Mouse (Mus musculus) A20 (cell line): ENCODE results near the gene Abhd12b.

ENCODE experiments used
- DNase-seq: peaks from one replicate; pipeline ENCODE4 v3.0.0-alpha.2; 2011; ENCODE audit warnings: low read depth, low spot score

Abhd12b gene

DNA sequence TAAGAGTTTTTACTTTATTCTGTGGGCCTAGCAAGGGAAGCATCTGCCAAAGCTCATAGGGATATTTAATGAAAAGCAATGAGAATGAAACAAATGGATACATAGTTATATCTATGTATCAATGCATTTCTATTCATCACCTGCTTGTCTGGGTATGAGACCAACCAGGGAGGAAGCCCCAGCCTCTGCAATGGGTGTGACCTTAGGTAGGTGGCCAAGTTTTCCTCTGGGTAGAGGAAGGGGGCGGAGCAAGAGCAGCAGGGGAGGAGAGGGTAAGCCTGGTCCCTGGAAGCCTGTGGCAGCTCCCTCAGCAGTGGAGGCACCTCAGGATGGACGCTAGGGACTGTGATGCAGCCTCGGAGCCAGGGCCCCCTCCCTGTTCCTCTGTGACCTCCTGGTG, at the start of gene Abhd12b:
TSS of gene Abhd12b (plus strand) at position 301 of the 400 bp plus-strand sequence.
- DNase-seq, result no peak

DNA sequence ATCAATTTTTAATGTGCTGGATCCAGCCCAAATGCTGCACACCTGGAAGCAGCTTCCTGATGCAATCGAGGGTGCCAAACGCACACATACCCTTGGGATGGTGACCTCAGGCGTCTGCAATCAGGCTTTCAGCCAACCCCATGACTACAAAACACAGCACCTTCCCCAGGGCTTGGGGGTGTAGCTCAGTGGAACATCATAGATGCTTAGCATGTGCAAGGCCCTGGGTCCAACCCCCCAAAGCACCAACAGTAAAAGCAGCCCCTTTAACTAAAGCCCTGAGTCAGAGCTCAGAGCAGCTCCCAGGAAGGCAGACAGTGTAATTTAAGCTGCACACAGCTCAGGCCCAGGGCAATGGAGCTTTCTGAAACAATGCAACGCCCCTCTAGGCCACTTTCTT, 49.7 kb upstream of the Abhd12b start:
- DNase-seq, result no peak

DNA sequence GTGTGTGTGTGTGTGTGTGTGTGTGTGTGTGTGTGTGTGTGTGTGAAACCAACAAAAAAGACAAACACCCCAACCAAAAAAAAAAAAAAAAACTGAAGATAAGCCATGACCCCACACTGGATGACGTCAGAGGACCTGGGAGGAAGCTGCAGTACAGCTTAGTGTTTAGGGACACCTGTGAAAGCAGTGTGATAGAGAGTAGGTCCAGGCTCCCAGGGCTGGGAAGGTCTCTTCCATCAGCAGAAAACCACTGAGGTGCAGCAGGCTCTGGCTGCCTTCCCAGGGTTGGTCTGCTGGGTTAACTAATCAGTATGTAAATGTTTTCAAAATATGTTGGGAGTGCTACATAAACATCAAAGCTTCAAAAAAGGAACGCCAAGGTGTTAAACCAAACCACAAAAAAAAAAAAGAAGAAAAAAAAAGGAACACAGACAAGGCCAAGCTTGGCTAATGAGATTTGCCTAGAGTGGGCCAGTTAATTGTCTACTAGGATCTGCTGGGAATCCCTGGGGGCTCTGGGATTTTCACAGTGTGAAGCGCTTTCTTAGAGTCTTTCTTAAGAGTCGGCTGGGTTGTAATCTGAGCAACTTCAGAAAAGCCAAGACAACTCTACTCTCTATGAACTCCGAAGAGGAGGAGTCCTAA, 49.0 kb upstream of the Abhd12b start:
- DNase-seq, result no peak

DNA sequence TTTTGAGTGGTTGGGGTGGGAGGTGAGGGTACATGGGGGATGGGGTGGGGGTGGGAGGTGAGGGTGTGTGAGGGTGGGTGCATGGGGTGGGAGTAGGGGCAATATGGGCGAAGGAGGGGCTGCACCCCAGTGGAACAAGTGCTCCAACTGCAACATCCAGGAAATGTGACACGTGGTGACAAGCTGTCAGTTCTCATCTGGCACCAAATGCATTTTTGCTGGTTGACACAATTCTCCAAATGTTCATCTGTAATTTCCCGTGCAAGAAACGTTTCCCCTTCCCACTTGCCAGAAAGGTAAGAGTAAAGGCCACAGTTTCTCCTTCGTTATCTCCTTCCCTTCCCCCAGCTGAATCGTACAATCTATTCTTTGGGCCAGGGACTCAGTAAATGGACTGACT, 48.1 kb upstream of the Abhd12b start:
- DNase-seq, result no peak

DNA sequence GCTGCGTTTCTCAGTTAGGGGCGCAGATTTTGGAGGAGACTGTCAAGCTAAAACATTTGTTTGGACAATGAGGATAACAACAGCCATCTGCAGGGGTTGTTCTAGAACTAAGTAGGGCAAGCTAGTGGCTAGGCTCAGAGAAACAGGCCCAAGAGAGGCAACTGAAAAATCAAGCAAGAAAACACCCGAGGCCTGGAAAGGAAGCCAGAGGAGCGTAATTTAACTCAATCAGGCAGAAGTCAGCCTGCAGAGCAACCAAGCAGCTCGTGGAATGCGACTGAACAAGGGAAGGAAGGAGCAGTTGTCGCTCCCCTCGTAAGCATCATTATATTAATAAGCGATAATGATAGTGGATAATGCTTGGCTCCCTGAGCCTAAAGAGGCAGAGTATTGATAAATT, 47.4 kb upstream of the Abhd12b start:
- no peak for DNase-seq

DNA sequence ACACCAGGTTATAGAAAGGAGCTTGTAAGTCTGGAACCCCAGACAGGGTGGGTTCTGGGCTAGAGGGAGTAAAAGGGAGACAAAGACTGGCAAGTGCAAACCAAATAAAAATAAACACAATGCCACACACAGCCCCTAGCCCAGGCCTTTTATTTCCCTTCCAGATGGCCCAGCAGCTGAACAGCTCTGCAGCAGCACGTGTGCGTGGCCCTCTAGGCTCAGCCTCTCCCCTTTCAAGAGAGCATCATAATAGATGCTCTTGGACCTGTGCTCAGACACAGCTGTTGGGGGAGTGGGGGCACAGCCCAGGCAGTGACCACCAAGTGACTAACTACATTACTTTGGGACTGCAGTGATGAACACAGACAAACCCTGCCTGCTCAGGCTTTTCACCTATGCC, 45.8 kb upstream of the Abhd12b start:
- peak; percentile 35 for DNase-seq

DNA sequence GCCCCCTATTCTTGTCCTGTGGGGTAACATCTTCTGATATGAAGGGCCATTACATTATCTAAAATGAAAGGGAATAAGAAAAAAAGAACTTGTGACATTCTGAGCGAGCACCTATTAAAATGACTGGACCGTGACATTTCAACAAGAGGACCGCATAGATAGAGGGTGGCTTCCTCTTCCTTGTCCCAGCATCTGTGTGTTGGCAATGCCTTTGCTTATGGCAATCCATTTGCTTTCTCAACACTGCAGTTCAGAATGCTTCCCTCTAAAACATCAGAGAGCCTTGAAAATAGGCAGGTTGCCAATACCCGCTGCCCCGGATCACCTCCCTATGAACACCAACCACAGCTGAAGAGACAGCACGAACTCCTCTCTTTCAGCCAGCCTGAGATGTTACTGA, 44.0 kb upstream of the Abhd12b start:
- no peak for DNase-seq

DNA sequence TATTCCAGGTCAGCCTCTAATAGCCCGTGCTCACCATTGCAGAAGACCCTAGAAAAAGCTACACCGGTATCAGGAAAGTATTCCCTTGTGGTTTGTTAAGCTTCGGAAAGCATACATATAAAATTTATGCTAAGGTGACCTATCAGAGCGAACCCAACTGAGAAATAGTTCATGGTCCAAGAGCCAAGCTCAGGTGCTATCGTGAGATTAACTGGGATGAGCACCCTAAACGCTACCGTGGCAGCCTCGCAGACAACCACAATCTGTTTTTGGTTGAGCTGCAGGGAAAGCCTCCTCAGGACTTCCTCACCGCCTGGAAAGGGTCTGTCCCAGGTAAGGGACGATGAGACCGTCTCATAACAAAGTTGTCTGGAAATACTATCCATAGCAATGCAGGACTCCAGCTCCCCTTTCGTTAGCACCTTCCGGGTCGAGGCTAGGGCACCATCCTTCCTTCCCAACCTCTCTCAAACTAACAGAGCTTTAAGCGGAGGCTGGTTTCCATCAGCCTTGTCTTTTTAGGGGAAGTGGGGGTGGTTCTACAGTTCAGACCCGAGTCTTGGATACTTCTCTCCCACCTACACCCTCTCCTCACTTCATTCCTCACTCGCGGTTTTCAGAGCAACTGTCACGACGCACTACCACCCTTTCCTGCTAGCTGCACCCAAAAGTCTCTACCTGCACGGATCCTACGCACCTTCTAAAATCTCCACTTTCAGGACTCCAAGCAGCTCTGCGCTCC, 43.4 kb upstream of the Abhd12b start:
- no peak for DNase-seq

DNA sequence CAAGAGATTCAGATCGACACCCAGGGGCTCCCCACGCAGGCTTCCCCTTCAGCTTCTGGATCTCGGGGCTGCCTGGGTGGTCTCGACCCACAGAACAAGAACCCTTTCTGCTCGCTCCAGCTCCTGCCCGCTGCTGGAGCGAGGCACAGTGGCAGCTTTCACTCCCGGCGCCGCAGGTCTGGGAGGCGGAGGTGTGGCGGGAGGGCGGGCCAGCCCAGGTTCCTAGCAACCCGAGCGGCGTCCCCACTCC, 42.9 kb upstream of the Abhd12b start:
- no peak for DNase-seq

DNA sequence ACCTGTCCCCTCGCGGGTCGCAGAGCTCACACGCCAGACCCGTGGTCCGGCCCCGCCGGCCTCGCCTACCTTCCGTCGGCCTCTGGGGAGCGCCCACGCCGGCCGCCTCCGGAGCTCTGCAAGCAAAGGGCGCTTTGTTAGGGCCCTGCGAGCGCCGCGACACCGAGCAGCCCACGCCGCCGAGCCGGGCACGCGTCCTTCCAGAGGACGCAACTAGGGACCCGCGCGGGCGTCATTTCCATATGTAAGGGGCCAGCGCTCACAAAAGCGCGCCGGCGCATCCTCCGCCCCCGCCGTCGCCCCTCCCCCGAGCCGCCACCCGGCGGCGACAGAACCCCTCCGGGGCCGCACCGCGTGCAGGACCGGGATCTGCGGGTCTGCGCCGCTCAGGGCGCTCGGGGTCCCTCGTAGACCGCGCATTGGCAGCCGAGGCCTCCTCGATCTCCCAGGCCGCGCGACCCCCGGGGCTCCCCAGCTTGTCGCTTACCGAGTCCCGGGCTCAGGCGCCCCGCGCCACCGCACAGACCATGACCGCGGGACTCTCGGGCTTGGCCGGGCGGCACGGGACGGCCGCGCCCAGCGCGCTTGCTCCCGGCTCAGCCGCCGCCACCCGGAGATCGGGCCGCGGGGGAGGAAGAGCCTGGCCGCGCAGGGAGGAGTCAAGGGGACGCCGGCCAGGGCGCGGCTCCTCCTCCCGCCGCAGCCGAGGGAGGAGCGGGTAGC, 42.4 kb upstream of the Abhd12b start:
- peak; percentile 87 for DNase-seq

DNA sequence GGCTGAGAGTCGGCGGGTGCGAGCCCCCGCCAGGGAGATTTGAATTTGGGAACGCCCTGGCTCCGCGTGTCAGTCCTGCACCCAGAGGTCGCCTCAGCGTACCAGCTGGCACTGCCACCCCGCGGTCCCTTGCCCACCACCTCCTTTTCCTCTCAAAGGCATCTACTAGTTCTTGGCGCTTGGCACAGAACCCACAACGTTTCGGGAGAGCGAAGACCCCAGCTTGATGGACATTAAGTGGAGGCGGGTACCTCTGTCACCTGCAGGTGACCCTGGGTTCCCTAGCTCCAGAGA, 41.9 kb upstream of the Abhd12b start:
- DNase-seq, result no peak

DNA sequence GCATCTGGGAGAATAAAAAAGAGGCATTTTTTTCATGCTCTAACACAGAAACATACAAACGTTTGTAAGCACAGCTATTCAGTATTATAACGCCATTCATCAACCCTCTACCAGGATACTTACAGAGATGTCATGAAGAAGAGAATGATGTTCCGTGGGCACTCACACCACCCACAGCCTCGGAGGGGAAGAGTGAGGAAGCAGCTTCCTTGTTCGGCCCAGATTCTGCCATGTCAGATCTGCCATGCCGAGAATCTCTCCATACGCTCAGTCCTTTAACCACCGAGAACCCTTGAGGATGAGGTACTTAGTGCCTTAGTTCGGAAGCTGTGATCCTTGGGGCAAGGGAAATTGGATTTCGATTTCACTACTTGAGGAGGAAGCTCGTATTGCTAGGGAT, 40.6 kb upstream of the Abhd12b start, which contains the start of gene Nin:
TSS of gene Nin (minus strand) at position 367 of the 400 bp plus-strand sequence.
- no peak for DNase-seq

DNA sequence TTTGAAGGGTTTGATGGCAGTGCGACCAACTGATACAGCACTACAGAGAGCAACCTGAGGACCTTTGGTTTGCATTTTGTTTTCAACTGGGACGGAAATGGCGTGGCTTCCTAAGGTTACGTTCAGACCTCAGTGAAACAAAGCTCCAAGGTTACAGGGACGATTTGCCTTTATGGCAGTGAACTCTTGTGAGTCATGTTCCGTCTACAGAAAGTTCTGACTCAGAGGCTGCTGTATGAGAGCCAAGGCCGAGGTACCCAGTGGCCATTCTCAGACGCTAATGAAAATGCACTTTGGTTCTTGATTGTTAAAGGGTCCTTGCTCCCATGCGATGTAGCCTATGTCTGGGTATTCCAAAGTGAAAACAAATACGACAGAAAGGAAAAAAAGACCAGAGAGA, 36.8 kb upstream of the Abhd12b start:
- DNase-seq, result no peak

DNA sequence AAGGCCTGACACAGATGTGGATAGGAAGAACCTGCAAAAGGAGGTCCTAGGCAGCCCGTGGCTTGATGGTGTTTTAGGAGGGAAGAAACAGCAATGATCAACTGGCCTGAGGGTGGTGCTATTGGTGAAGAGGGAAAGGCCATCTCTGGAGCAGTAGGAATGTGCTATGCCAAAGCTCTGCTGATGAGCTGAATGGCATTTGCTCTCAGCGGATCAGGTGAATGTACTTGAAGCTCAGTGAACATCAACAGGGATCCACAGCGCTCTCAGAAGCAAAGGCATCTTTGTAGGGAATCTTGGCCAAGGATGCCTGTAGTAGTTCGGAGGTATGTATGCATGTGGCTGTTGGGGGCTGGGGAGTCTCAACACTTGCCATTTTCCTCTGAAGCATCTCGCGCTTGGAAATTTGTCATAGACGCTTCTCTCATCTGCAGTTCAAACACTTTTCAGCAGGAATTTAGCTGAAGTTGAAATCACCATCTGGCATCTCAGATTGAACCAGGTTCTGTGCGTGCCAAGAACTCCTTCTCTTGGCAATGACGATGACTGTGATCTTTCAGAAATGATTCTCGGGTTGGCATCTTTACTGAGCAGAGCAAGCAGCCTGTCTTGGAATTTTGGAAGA, 35.1 kb upstream of the Abhd12b start:
- DNase-seq, result no peak

DNA sequence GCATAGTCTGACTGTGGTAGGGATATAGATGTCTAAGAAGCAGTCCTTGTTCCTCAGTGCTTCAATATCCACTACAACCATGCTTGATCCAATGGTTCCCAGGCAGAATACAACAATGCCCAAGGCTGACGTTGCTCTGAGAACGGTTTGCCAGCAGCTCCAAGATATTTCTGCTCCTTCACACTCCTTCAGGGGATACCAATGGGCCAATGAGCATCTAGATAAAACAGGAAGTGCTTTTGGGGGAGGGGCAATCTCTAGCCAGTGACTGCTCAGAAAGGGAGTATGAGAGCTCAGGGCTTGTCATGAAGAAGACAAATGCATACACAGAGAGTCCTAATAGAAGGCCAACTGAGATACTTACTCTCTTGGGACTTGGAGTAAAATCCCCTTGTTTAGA, 34.4 kb upstream of the Abhd12b start:
- DNase-seq, result peak; percentile 49

DNA sequence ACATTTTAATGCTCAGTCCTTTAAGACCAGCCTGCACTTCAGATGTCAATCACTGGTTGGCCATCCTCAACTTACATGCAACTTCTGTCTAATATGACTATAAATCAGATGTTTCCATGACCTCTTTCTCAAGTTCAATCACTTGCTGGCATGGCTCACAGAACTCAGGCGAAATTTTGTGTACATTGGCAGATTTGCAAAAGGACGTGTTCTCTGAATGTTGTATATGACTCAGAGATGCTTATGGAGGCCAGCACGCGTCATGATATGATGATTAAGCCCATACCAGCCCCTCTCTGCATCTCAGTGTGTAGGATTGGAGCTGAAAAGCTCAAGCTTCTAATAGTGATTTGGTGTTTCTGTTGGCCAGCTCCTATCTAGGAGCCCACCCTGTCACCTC, 27.3 kb upstream of the Abhd12b start:
- DNase-seq, result no peak

DNA sequence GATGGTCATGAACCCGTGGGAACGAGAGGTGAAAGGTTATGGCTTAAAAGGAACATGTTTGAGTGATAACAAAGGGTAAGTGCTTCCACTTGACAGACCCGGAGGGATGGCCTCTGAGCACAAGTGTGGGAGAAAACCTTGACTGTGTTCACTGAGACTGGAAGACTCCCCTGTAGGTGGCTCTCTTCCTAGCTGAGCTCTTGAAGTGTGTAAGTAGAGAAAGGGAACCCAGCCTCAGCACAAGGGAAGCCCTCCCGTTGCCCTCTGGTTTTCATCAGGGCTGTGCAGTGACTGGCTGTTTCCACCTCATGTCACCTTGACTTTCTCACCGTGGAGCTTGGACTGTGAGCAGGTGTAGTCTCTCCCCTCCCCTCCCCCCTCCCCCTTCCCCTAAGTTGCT, 24.8 kb upstream of the Abhd12b start:
- peak; percentile 46 for DNase-seq

DNA sequence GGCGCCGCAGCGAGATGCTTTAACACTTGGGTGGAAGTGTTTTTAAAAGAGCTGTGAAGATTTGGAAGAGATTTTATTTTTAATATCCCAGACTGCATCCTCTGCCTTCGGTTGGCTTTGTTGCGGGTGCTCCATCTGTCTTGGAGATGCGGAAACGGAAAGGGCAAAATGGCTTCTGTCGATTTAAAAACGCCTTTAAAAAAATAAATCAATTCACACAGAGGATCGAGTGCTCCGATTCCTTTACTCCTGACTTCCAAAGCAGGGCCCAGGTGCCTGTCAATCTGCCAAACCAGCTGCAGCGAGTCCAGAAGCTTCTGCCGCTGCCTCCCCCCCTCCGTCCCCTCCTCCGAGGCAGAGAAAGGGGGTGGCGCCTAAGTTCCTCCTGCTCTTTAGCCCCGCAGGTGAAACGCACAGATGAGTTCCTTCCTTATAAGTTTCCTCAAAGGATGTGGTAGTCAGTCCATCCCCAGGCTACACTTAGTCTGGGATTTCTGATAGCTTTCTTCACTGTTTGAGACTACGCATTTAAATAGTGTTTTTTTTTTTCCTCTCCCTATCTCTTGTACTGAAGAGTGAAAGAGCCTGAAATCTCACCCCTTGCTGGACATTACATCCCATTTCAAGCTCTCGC, 22.8 kb upstream of the Abhd12b start:
- DNase-seq, result no peak

DNA sequence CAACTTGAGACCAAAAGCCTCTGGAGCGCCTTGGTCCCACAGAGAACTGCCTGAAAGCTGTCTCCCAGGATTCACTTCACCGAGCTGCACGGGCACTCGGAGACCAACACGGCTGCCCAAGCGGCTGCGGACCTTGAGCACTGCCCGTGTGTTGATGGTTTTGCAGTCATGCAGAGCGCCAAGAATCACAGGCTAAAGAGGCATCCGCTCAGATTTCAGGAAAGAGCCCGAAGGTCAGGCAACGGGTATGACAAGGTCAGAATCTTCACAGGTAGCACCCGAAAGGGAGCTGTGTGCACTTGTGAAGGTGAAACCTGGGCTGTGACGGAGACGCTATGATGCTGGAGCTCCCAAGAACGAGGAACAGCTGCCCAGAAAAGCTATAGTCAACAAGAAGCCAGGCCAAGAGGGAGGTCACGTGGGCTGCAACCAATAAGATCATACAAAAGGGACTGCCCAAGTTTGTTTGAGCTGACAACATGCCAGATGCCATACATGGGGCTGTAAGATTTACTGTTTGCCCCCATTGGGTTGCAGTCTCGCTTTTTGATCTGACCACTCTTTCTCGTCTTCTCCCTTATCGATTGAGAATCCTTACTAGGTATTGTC, 19.2 kb upstream of the Abhd12b start:
- DNase-seq, result no peak

DNA sequence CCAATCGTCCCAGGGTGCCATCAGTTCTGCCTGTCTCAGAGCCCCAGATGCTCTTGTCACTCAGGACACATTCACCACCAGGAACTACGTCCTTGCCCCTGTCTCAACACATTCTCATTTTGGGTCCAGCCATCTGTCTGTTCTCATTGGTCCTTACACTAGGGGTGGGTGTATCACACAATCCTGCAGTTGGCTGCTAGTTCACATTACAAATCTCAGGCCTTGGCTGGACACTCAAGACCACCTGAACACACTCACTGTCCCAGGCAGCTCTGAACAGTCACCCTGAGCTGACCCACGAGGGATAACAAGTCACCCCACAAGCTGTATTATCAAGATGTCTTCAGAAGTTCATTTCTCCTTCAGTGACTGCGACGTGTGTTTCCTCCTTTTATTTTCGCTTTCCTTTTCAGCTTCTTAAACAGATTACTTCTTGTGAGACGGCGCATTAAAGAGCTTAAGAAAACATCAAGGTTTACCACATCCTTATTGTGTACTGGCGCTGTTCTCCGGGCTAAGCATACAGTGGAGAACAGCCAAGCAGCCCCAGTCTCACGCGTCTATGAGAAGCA, 17.7 kb upstream of the Abhd12b start:
- DNase-seq, result peak; percentile 88

DNA sequence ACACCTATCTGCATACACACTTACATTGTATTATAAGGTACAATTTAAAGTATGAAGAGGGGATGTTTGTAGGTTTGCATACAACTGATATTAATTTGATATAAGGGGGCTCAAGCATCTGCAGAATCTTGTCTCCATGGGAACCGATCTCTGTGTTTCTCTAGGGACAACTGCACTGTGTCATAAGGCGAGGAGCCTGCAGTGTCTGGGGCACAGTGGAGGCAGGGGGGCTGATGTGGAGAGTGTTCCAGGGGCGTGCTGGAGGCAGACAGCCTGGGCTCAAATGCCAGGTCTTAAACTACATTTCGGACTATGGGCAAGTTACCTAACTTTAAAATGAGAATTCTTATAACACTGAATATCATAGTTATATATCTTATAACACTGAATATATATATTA, 16.8 kb upstream of the Abhd12b start:
- peak; percentile 29 for DNase-seq

DNA sequence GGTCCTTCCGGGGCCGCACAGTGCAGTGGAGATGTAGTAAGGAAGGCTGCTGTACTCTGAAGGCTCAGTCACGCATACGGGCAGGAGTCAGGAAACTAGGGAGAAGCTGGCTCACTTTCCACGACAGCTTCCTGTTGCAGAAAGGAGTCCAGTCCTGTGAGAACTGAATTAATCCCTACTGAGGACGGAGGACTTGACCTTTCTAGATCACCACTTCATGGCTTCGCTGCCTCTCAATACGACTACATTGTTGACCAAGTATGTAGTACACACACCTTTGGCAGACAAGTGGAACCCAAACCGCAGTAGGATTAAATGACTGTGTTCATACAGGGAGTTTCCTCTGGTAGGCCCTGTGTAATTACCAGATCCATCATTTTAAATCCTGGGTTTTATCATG, 16.3 kb upstream of the Abhd12b start:
- no peak for DNase-seq
